Mouse (Mus musculus) heart, embryonic 14.5 days (tissue): ENCODE data around the gene Trex2. TPM values are rescaled to one million over a fixed set of nuclear protein-coding genes. Genes with fewer than 3 reads are reported as not detected.

Experiments
- ATAC-seq: fragments of 200-750 bp; cut with Nextera tagmentation; 2 replicates; pipeline ENCODE4 v1.8.0; 2017; ENCODE audit warnings: low read depth, moderate TSS enrichment; ENCODE audit not compliant: insufficient number of reproducible peaks, insufficient read depth, low FRiP score
- H3K27ac ChIP-seq, 2 experiments: fragments of 200-500 bp in 1 of 2; fragments of 300-500 bp in 1 of 2; sonication (generic) in 1 of 2; replicated peaks in 1 of 2; 2 replicates each; pipeline ENCODE4 v1.5.1; 2012 to 2014; ENCODE audit warnings: low read depth in 2 of 2, low read length in 2 of 2, control low read depth in 1 of 2, mild to moderate bottlenecking in 1 of 2, mixed read lengths in 1 of 2; ENCODE audit not compliant: control insufficient read depth in 1 of 2, insufficient read depth in 1 of 2
- H3K27me3 ChIP-seq: fragments of 300-500 bp; sonication (generic); 2 replicates; pipeline ENCODE4 v1.6.1; 2014; ENCODE audit warnings: mild to moderate bottlenecking, low read length, control low read depth; ENCODE audit not compliant: control insufficient read depth, insufficient read depth
- H3K36me3 ChIP-seq: fragments of 300-500 bp; sonication (generic); 2 replicates; pipeline ENCODE4 v1.6.1; 2014; ENCODE audit warnings: mild to moderate bottlenecking, control low read depth, low read length, mixed read lengths; ENCODE audit not compliant: control insufficient read depth, insufficient read depth
- H3K4me1 ChIP-seq, 2 experiments: fragments of 200-500 bp in 1 of 2; fragments of 300-500 bp in 1 of 2; sonication (generic) in 1 of 2; 2 replicates each; pipeline ENCODE4 v1.6.1; 2012 to 2014; ENCODE audit warnings: low read length in 2 of 2, control low read depth in 1 of 2, mixed read lengths in 1 of 2; ENCODE audit not compliant: control insufficient read depth in 2 of 2, insufficient read depth in 2 of 2
- H3K4me2 ChIP-seq: fragments of 300-500 bp; sonication (generic); 2 replicates; pipeline ENCODE4 v1.6.1; 2014; ENCODE audit warnings: mild to moderate bottlenecking, low read length
- H3K4me3 ChIP-seq, 2 experiments: fragments of 200-500 bp in 1 of 2; fragments of 300-500 bp in 1 of 2; sonication (generic) in 1 of 2; 2 replicates each; pipeline ENCODE4 v1.5.1; 2012 to 2014; ENCODE audit warnings: low read length in 2 of 2, mild to moderate bottlenecking in 2 of 2, control low read depth in 1 of 2, low read depth in 1 of 2, moderate library complexity in 1 of 2; ENCODE audit not compliant: control insufficient read depth in 1 of 2, insufficient read depth in 1 of 2
- H3K9ac ChIP-seq: fragments of 300-500 bp; sonication (generic); 2 replicates; pipeline ENCODE4 v1.6.1; 2014; ENCODE audit warnings: mild to moderate bottlenecking, low read length
- H3K9me3 ChIP-seq: fragments of 300-500 bp; sonication (generic); 2 replicates; pipeline ENCODE4 v1.6.1; 2016; ENCODE audit warnings: low read length, control low read depth; ENCODE audit not compliant: control insufficient read depth
- WGBS: fragments of 180-500 bp; shearing (Covaris S2); extraction: QIAGEN DNeasy Blood & Tissue Kit; methylation state at CpG from one replicate; pipeline ENCODE4 v1.1.7; 2014; 5-methylcytosine and 5-hydroxymethylcytosine counted together
- polyA plus RNA-seq: library from polyadenylated mRNA; unstranded; fragments of >200 nt; fragmentation: Nextera tagmentation; extraction: Ambion mirVana; gene quantifications from 2 replicates; pipeline ENCODE4 v1.2.1, GENCODE M21; 2014

Gene Trex2
- polyA plus RNA-seq, 1 experiment from 2014 or later, result not detected

- Histone ChIP-seq H3K27me3 (no peaks in the 10 kb centered on the region), H3K4me1 (no peaks in the 10 kb centered on the region), H3K9ac (no peak overlapping the region), H3K9me3 (no peaks in the 10 kb centered on the region), H3K4me3 (no peak overlapping the region), H3K36me3 (no peaks in the 10 kb centered on the region), H3K4me2 (no peak overlapping the region), H3K27ac (no peak overlapping the region)
- 22% methylated on average over 1 of the region's 1 CpGs for WGBS
- no peak for ATAC-seq
Measured at GRCm38 (mm10) chrX:73384924-73385323, 50.2 kb downstream of the Trex2 start.

- no peak for ATAC-seq
- no peaks in the 10 kb centered on the region for H3K4me1 ChIP-seq
- H3K36me3 ChIP-seq, result no peaks in the 10 kb centered on the region
- no peaks in the 10 kb centered on the region for H3K9me3 ChIP-seq
- H3K4me3 ChIP-seq, result no peak overlapping the region
- H3K4me2 ChIP-seq, result no peak overlapping the region
- no peak overlapping the region for H3K27ac ChIP-seq
- no peaks in the 10 kb centered on the region for H3K27me3 ChIP-seq
- no peak overlapping the region for H3K9ac ChIP-seq
- 63% methylated on average over 6 of the region's 6 CpGs for WGBS
Measured at GRCm38 (mm10) chrX:73384419-73384818, 50.7 kb downstream of the Trex2 start.

Other genes with a start within 250 kb of the Trex2 start
- 2.7 and 11.9 TPM in 2 replicates for gene Xlr3b, start 243.1 kb downstream of the Trex2 start, polyA plus RNA-seq
- 0.26 and 2.3 TPM in 2 replicates for gene Xlr4b, start 221.0 kb downstream of the Trex2 start, polyA plus RNA-seq
- 9.4 and 10.0 TPM in 2 replicates for gene F8a, start 207.1 kb downstream of the Trex2 start, polyA plus RNA-seq
- 0.35 TPM in 1 of 2 replicates, not detected in the other for gene Xlr4c, start 192.2 kb downstream of the Trex2 start, polyA plus RNA-seq
- not detected in 2 replicates for gene Xlr3c, start 170.0 kb downstream of the Trex2 start, polyA plus RNA-seq
- 0.14 TPM in 1 of 2 replicates, not detected in the other for gene Xlr5a, start 142.4 kb downstream of the Trex2 start, polyA plus RNA-seq
- not detected in 2 replicates for gene Xlr5c, start 142.4 kb downstream of the Trex2 start, polyA plus RNA-seq
- gene Gm45015, start 98.5 kb downstream of the Trex2 start, polyA plus RNA-seq, result not detected in 2 replicates
- gene Zfp275, start 92.7 kb downstream of the Trex2 start, polyA plus RNA-seq, result 10.2 and 11.0 TPM in 2 replicates
- gene Gm18336, start 36.6 kb downstream of the Trex2 start, polyA plus RNA-seq, result not detected in 2 replicates
- not detected in 2 replicates for gene Zfp92, start 24.2 kb downstream of the Trex2 start, polyA plus RNA-seq
- 42.0 and 43.2 TPM in 2 replicates for gene Haus7, start 23.7 kb upstream of the Trex2 start, polyA plus RNA-seq
- gene Bgn, start 48.3 kb upstream of the Trex2 start, polyA plus RNA-seq, result 111 and 130 TPM in 2 replicates
- 0.27 and 0.41 TPM in 2 replicates for gene Atp2b3, start 67.7 kb upstream of the Trex2 start, polyA plus RNA-seq
- gene Dusp9, start 204.1 kb upstream of the Trex2 start, polyA plus RNA-seq, result 0.70 and 0.80 TPM in 2 replicates
- gene Pnck, start 224.8 kb upstream of the Trex2 start, polyA plus RNA-seq, result 11.6 and 12.9 TPM in 2 replicates
- 11.8 and 11.9 TPM in 2 replicates for gene Slc6a8, start 237.8 kb upstream of the Trex2 start, polyA plus RNA-seq